Mouse (Mus musculus) C2C12 (cell line): ENCODE data around the gene Tssk2. TPM values are rescaled to one million over a fixed set of nuclear protein-coding genes. Genes with fewer than 3 reads are reported as not detected.

Experiments used
- H3K27me3 ChIP-seq: one replicate; pipeline ENCODE4 v1.6.1; 2011; ENCODE audit not compliant: control insufficient read depth, insufficient read depth, insufficient read length
- H3K36me3 ChIP-seq: one replicate; pipeline ENCODE4 v1.6.1; 2011; ENCODE audit not compliant: control insufficient read depth, insufficient read depth
- H3K4me3 ChIP-seq: one replicate; pipeline ENCODE4 v1.5.1; 2011; ENCODE audit warnings: mild to moderate bottlenecking, control low read depth; ENCODE audit not compliant: poor library complexity, insufficient read depth, severe bottlenecking
- H3K79me2 ChIP-seq: one replicate; pipeline ENCODE4 v1.6.1; 2011; ENCODE audit not compliant: control insufficient read depth, insufficient read depth
- H3K79me3 ChIP-seq: one replicate; pipeline ENCODE4 v1.6.1; 2011; ENCODE audit warnings: low read depth, control low read depth
- H3ac ChIP-seq: one replicate; pipeline ENCODE3; 2011; ENCODE audit warnings: low read depth; ENCODE audit not compliant: control insufficient read depth, insufficient read length
- CEBPB ChIP-seq: IDR thresholded peaks from one replicate; pipeline ENCODE4 v1.6.1; 2011; ENCODE audit warnings: low read depth, mild to moderate bottlenecking, control low read depth, moderate library complexity
- CTCF ChIP-seq: IDR thresholded peaks from one replicate; pipeline ENCODE4 v1.5.1; 2011; ENCODE audit not compliant: control insufficient read depth, insufficient read depth, insufficient read length
- FOSL1 ChIP-seq: IDR thresholded peaks from one replicate; pipeline ENCODE4 v1.8.0; 2011; ENCODE audit warnings: mild to moderate bottlenecking, low read length; ENCODE audit not compliant: poor library complexity, insufficient read depth, severe bottlenecking
- MAX ChIP-seq: IDR thresholded peaks from one replicate; pipeline ENCODE4 v1.6.1; 2011; ENCODE audit warnings: mild to moderate bottlenecking, control low read depth
- MYOD1 ChIP-seq: IDR thresholded peaks from one replicate; pipeline ENCODE4 v1.6.1; 2011; ENCODE audit warnings: low read depth; ENCODE audit not compliant: control insufficient read depth, insufficient read length
- MYOG ChIP-seq: IDR thresholded peaks from one replicate; pipeline ENCODE4 v1.6.1; 2011; ENCODE audit not compliant: control insufficient read depth, insufficient read length; ENCODE audit errors: extremely low read depth
- USF1 ChIP-seq: IDR thresholded peaks from one replicate; pipeline ENCODE4 v1.6.1; 2011; ENCODE audit warnings: low read depth, mild to moderate bottlenecking, control low read depth, moderate library complexity
- polyA plus RNA-seq: library from polyadenylated mRNA; unstranded; fragments of >200 nt; fragmentation: generic; extraction: Trizol; gene quantifications from one replicate; pipeline ENCODE4 v1.2.1, GENCODE M21; 2012; ENCODE audit warnings: missing spikeins

The Tssk2 gene
- polyA plus RNA-seq, 1 experiment: 0.05 TPM

- H3K79me2 ChIP-seq: peaks cover 2% of the 10 kb centered on the region
- H3K27me3 ChIP-seq: no peaks in the 10 kb centered on the region
- H3K36me3 ChIP-seq: peaks cover 68% of the 10 kb centered on the region
- H3ac ChIP-seq: no peak overlapping the region
- H3K79me3 ChIP-seq: no peaks in the 10 kb centered on the region
- H3K4me3 ChIP-seq: no peak overlapping the region
- TF ChIP-seq MYOG (no peak), CTCF (no peak), USF1 (no peak), CEBPB (no peak)
Measured at GRCm38 (mm10) chr16:17857157-17857556, 41.3 kb upstream of the Tssk2 start.

- Histone ChIP-seq H3K36me3 (peaks cover 58% of the 10 kb centered on the region), H3K27me3 (no peaks in the 10 kb centered on the region), H3K79me3 (no peaks in the 10 kb centered on the region), H3K4me3 (no peak overlapping the region), H3ac (no peak overlapping the region), H3K79me2 (peaks cover 7% of the 10 kb centered on the region)
- TF ChIP-seq MYOD1 (no peak), MYOG (no peak), MAX (no peak), CTCF (no peak), CEBPB (no peak), USF1 (no peak), FOSL1 (no peak)
Measured at GRCm38 (mm10) chr16:17858592-17858991, 39.8 kb upstream of the Tssk2 start.

DNA sequence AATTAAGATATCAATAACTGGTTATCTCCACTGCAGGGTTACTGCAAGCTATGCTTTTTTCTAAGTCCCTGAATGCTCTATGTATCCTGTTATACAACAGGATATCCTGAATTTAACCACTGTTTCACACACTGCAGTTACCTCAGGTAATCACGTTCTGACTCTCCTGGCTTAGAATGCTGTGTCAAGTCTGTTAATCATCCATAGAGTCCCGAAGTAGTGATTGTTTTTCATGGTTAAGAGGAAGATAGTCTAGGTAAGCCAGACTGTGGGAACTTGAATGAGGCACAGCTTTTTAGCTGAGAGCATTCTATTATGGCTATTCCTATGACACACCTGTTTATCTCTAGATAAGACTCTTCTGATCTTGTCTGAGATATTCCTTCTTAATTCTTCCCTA is 33.1 kb upstream of the Tssk2 start:
- TF ChIP-seq MYOD1: no peak
- no peak for TF ChIP-seq USF1
- no peak for TF ChIP-seq FOSL1
- TF ChIP-seq MAX: no peak
- TF ChIP-seq CEBPB: no peak
- no peak for TF ChIP-seq MYOG
- no peak for TF ChIP-seq CTCF
- peaks cover 28% of the 10 kb centered on the region for H3K79me2 ChIP-seq
- H3ac ChIP-seq: no peak overlapping the region
- no peaks in the 10 kb centered on the region for H3K27me3 ChIP-seq
- peaks cover 8% of the 10 kb centered on the region for H3K79me3 ChIP-seq
- H3K36me3 ChIP-seq: peaks cover 21% of the 10 kb centered on the region
- H3K4me3 ChIP-seq: no peak overlapping the region

GRCm38 (mm10) chr16:17865770-17866169 is 32.7 kb upstream of the Tssk2 start:
- TF ChIP-seq USF1 (no peak), CTCF (no peak), FOSL1 (no peak), MYOD1 (no peak), CEBPB (no peak)
- no peaks in the 10 kb centered on the region for H3K27me3 ChIP-seq

DNA sequence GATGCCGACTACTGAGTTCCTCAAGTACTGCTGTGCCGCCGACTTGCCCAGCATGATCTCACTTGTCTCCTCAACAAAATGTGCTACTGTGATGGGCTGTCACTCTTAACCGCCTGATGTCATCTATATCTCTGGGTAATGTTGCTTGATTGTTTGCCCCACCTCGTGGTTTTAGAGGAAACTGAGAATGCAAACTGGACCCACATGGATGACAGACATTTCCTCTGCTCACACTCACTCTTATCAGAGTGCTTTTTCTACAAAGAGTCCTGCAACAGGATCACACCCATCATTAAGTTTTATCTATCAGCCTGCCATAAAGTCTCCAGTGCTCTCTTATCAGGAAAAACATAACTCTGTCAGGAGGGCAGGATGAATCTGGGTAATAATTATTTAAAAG is 27.2 kb upstream of the Tssk2 start:
- peaks cover 29% of the 10 kb centered on the region for H3K36me3 ChIP-seq
- no peak for TF ChIP-seq MAX
- TF ChIP-seq MYOG: no peak
- TF ChIP-seq USF1: no peak
- no peak for TF ChIP-seq FOSL1
- TF ChIP-seq CEBPB: no peak
- TF ChIP-seq CTCF: no peak
- no peak for TF ChIP-seq MYOD1

More at GRCm38 (mm10) chr16:17865770-17866169, 32.7 kb upstream of the Tssk2 start:
- no peak overlapping the region for H3K4me3 ChIP-seq
- no peak overlapping the region for H3ac ChIP-seq
- H3K36me3 ChIP-seq: peaks cover 19% of the 10 kb centered on the region
- H3K79me3 ChIP-seq: peaks cover 8% of the 10 kb centered on the region
- peaks cover 28% of the 10 kb centered on the region for H3K79me2 ChIP-seq

GRCm38 (mm10) chr16:17872995-17873394 is 25.4 kb upstream of the Tssk2 start:
- no peak overlapping the region for H3K4me3 ChIP-seq
- H3K79me3 ChIP-seq: peaks cover 38% of the 10 kb centered on the region
- TF ChIP-seq MYOG (no peak), CTCF (no peak), FOSL1 (no peak), CEBPB (no peak)
- no peaks in the 10 kb centered on the region for H3K27me3 ChIP-seq
- H3K79me2 ChIP-seq: peaks cover 63% of the 10 kb centered on the region
- peaks cover 34% of the 10 kb centered on the region for H3K36me3 ChIP-seq
- no peak overlapping the region for H3ac ChIP-seq

More for the DNA sequence above, 27.2 kb upstream of the Tssk2 start:
- H3K79me2 ChIP-seq: peaks cover 45% of the 10 kb centered on the region
- H3ac ChIP-seq: no peak overlapping the region
- no peaks in the 10 kb centered on the region for H3K27me3 ChIP-seq
- peaks cover 26% of the 10 kb centered on the region for H3K79me3 ChIP-seq
- no peak overlapping the region for H3K4me3 ChIP-seq
